Mouse (Mus musculus) left cerebral cortex, adult 18-20 months (tissue): Measurements from ENCODE around the gene Hoxb8. TPM values are rescaled to one million over a fixed set of nuclear protein-coding genes. Genes with fewer than 3 reads are reported as not detected.

Experiments used
- DNase-seq, 2 experiments: peaks; one replicate each; pipeline ENCODE4 v3.0.0; 2021 to 2022; ENCODE audit warnings: low spot score in 2 of 2, mixed read lengths in 1 of 2
- microRNA-seq, 2 experiments: library from miRNA; unstranded; fragments of <30 nt; microRNA quantifications; one replicate each; pipeline ENCODE4 v1.2.0; 2021
- total RNA-seq, 2 experiments: library from RNA; stranded (reverse); gene quantifications; 2 replicates each; pipeline ENCODE4 v1.2.3; 2021

Gene Hoxb8
- total RNA-seq, 2 experiments from 2014 or later: not detected

GRCm38 (mm10) chr11:96327750-96328149 lies 46.0 kb downstream of the Hoxb8 start:
- no peak for DNase-seq

- DNase-seq: no peak
These were observed 46.9 kb downstream of the Hoxb8 start for GRCm38 (mm10) chr11:96328605-96329004.

DNA sequence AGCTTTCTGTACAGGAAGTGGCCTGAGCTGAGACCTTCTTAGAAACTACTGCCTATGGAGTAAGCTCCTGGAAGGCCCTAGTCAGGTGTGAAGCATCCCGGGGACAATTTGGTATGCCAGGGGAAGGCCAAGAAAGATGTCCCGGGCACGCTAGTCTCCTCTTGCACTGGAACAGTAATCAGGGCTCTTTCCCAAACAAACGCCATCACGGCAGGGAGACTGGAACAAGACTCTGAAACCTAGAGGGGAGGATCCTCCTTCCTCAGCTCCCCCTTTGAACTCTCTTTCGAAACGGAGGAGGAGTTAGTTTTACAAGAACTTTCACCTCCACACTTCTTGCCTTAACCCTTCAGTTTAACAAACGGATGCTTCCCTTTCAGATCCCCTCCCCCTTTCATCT lies 50.4 kb downstream of the Hoxb8 start:
- DNase-seq: no peak

- no peak for DNase-seq
These were observed 50.9 kb downstream of the Hoxb8 start for GRCm38 (mm10) chr11:96332618-96333032.

DNA sequence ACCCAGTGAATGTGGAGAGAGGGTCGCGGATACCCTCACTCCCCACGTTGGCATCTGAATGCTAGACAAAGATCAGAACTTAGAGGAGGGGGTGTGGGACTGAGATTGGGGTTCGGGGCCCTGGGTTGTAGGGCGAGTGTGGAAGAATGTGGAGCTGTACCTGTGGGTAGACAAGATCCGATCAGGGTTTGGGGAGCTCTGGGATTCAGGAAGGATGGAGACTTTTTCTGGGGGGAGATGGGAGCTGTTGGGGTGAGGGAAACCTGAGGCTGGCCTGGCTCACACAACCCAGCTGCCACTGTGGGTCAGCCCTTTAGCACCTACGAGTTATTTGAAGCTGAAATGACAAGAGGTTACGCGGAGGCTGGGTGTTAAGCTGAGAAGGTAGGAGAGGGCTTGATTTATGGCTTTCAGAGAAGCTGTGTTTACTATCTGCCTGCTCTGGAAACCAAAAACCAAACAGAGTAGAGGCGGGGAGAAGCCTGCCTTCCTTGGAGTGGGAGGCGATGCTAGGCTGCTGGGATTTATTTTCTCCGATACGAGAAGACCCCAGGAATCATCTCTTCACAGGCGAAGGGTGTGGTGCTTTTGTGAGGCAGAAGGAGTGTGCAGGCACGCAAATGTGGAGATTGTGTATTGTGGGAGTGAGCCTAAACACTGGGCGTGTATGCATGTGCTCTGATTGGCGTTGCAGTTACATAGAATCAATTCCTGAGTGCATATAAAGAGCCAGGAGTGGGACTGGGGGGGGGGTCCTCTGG lies 51.7 kb downstream of the Hoxb8 start:
- no peak for DNase-seq

DNA sequence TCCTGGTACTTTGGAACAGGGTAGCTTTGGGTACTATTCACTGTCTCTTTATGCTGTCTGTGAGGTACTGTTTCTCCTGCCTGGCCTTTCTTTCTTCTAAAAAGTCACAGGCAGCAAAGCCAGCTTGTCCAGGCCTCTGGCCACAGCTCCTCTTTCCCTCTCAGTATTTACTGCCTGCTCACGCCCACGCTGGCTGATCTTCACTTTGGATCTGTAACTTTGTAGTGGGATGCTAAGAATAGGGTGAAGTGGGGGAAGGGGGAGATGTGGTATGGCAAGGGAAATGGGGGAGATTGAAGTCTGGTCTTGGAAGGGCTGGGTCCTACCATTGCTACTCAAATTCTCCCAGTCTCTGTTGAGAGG lies 52.3 kb downstream of the Hoxb8 start:
- no peak for DNase-seq

Small RNAs within 50 kb of the gene (microRNA-seq; reads per million reads assigned to microRNA genes)
- gene Mir10a (9.2 to 20.1 reads per million in 2 experiments), gene Mir196a-1 (0 reads per million in 2 experiments)

Other genes with a start within 250 kb of the Hoxb8 start
- gene Snf8, start 247.0 kb upstream of the Hoxb8 start, total RNA-seq: 100 to 1,000 TPM; 104 to 106 TPM
- 10 to 100 TPM; 61.9 to 63.1 TPM for gene Ube2z, start 216.5 kb upstream of the Hoxb8 start, total RNA-seq
- 100 to 1,000 TPM; 349 to 365 TPM for gene Atp5g1, start 206.2 kb upstream of the Hoxb8 start, total RNA-seq
- gene Calcoco2, start 169.9 kb upstream of the Hoxb8 start, total RNA-seq: not detected
- under 1 TPM in 1 of 2 experiments, not detected in 1; 0.12 TPM for gene Ttll6, start 148.1 kb upstream of the Hoxb8 start, total RNA-seq
- not detected for gene Hoxb13, start 87.6 kb upstream of the Hoxb8 start, total RNA-seq
- not detected for gene Hoxb9, start 10.4 kb upstream of the Hoxb8 start, total RNA-seq
- gene Hoxb7, start 4.7 kb downstream of the Hoxb8 start, total RNA-seq: not detected
- not detected for gene Hoxb6, start 10.6 kb downstream of the Hoxb8 start, total RNA-seq
- not detected for gene Hoxb5, start 21.4 kb downstream of the Hoxb8 start, total RNA-seq
- gene Hoxb4, start 36.4 kb downstream of the Hoxb8 start, total RNA-seq: not detected
- not detected for gene Hoxb3, start 41.4 kb downstream of the Hoxb8 start, total RNA-seq
- not detected for gene Hoxb2, start 68.6 kb downstream of the Hoxb8 start, total RNA-seq
- not detected for gene Hoxb1, start 83.8 kb downstream of the Hoxb8 start, total RNA-seq
- gene Skap1, start 182.7 kb downstream of the Hoxb8 start, total RNA-seq: 1 to 10 TPM; 1.9 to 2.1 TPM